8 mouse cellular contexts compared by ENCODE assay signal in genomic region chr4:43982053-43982732, GRCm38 (mm10). TPM values are rescaled to one million over a fixed set of nuclear protein-coding genes. Genes with fewer than 3 reads are reported as not detected.
A peak's percentile ranks its signal among the peaks of the same experiment; 100 is the strongest.
DNase-seq lines count a peak whose midpoint lies in the region; ATAC-seq and TF ChIP-seq lines count a peak whose summit lies in the region.

No protein-coding gene starts in this region.

- peaks cover 5 to 22% of the 10 kb centered on the region in 2 experiments for H3K4me1 ChIP-seq in ES-E14 (ENCODE audit: control insufficient read depth in 2 of 2, insufficient read depth in 2 of 2, low read length in 2 of 2, poor library complexity in 1 of 2)
- H3K4me1 ChIP-seq in forebrain, embryonic 14.5 days (ENCODE audit: control insufficient read depth, insufficient read depth, low read length): peaks cover 15% of the 10 kb centered on the region
- H3K4me1 ChIP-seq in liver, embryonic 16.5 days (ENCODE audit: control insufficient read depth, low read depth, low read length): peaks cover 16% of the 10 kb centered on the region
- peaks cover 22% of the 10 kb centered on the region for H3K4me1 ChIP-seq in neural tube, embryonic 13.5 days (replicated peaks)

- peak overlapping the region; percentile 13; the same call in 1 of the 2 replicates for H3K9ac ChIP-seq in ES-E14 (ENCODE audit: insufficient read depth, low read depth, low read length, poor library complexity, severe bottlenecking)
- H3K9ac ChIP-seq in forebrain, embryonic 14.5 days (ENCODE audit: low read length): peak overlapping the region; percentile 52; the same call in 1 of the 2 replicates
- H3K9ac ChIP-seq in liver, embryonic 16.5 days (ENCODE audit: low read depth, low read length): peak overlapping the region; percentile 70
- peak overlapping the region; percentile 70 for H3K9ac ChIP-seq in neural tube, embryonic 13.5 days

- no peaks in the 10 kb centered on the region for H3K27me3 ChIP-seq in forebrain, embryonic 14.5 days (replicated peaks; ENCODE audit: control insufficient read depth, insufficient read depth, low read length)
- H3K27me3 ChIP-seq in liver, embryonic 16.5 days (ENCODE audit: control insufficient read depth, insufficient read depth, low read depth, low read length): no peaks in the 10 kb centered on the region
- no peaks in the 10 kb centered on the region for H3K27me3 ChIP-seq in neural tube, embryonic 13.5 days

- in situ Hi-C loops in ES-E14 (cut with MboI; ENCODE audit: low sequenced_read_pairs in 2 of 2, unreplicated experiment in 2 of 2): loop anchor here in 1 of 2 experiments (5.0 kb wide), 1 partner anchor 55 kb away; no protein-coding TSS in a partner anchor

- peak; percentile 88 for DNase-seq in ES-E14 (ENCODE audit: low read depth, low spot score)
- DNase-seq in cerebellum, adult 11 months: peak; percentile 79
- peak; percentile 95 for DNase-seq in forebrain, embryonic 14.5 days (ENCODE audit: low spot score)
- DNase-seq in heart, postnatal 14 days: peak; percentile 96 to 98
- DNase-seq in large intestine, adult 2 months (ENCODE audit: low read depth, low spot score): peak; percentile 65
- DNase-seq in telencephalon, adult 2 months (ENCODE audit: low read depth, low spot score): peak; percentile 60

- ATAC-seq in forebrain, embryonic 14.5 days: peak; percentile 95
- ATAC-seq in liver, embryonic 16.5 days (ENCODE audit: low read depth): peak; percentile 90
- ATAC-seq in neural tube, embryonic 13.5 days (ENCODE audit: low read depth): peak; percentile 94

- H3K4me3 ChIP-seq in ES-E14 (ENCODE audit: insufficient read depth in 1 of 2, low read depth in 1 of 2, low read length in 2 of 2, poor library complexity in 1 of 2, severe bottlenecking in 1 of 2): no peak overlapping the region
- H3K4me3 ChIP-seq in forebrain, embryonic 14.5 days (ENCODE audit: low read depth, low read length): peak overlapping the region; percentile 18
- peak overlapping the region; percentile 45 for H3K4me3 ChIP-seq in liver, embryonic 16.5 days (ENCODE audit: low read depth, low read length)
- H3K4me3 ChIP-seq in neural tube, embryonic 13.5 days: peak overlapping the region; percentile 34

- WGBS in forebrain, embryonic 14.5 days: 4% methylated on average over 24 of the region's 24 CpGs
- WGBS in large intestine, adult 2 months: 2% methylated on average over 24 of the region's 24 CpGs
- under 1% methylated on average over 24 of the region's 24 CpGs for WGBS in liver, embryonic 16.5 days (ENCODE audit: insufficient replicate concordance)
- WGBS in neural tube, embryonic 13.5 days: 2% methylated on average over 24 of the region's 24 CpGs

- H3K36me3 ChIP-seq in ES-E14 (ENCODE audit: control insufficient read depth, insufficient read depth, low read length, poor library complexity, severe bottlenecking): no peaks in the 10 kb centered on the region; the same call in 1 of the 2 replicates
- H3K36me3 ChIP-seq in forebrain, embryonic 14.5 days (ENCODE audit: control insufficient read depth, insufficient read depth, low read length): 0 out of 2 replicates have a peak, but pooled peaks cover 2% of the 10 kb centered on the region
- H3K36me3 ChIP-seq in liver, embryonic 16.5 days (ENCODE audit: control insufficient read depth, insufficient read depth): peaks cover 5% of the 10 kb centered on the region; the same call in 1 of the 2 replicates
- H3K36me3 ChIP-seq in neural tube, embryonic 13.5 days: no peaks in the 10 kb centered on the region

- H3K4me2 ChIP-seq in forebrain, embryonic 14.5 days (ENCODE audit: low read length): peak overlapping the region; percentile 52
- peak overlapping the region; percentile 80 for H3K4me2 ChIP-seq in liver, embryonic 16.5 days (ENCODE audit: low read depth, low read length)
- H3K4me2 ChIP-seq in neural tube, embryonic 13.5 days: peak overlapping the region; percentile 68

- no peak overlapping the region for H3K27ac ChIP-seq in ES-E14 (ENCODE audit: insufficient read depth, low read depth, low read length, poor library complexity, severe bottlenecking)
- no peak overlapping the region for H3K27ac ChIP-seq in forebrain, embryonic 14.5 days (ENCODE audit: low read depth, low read length)
- peak overlapping the region; percentile 46 for H3K27ac ChIP-seq in liver, embryonic 16.5 days (ENCODE audit: low read length)
- H3K27ac ChIP-seq in neural tube, embryonic 13.5 days (replicated peaks): 0 out of 2 replicates have a peak overlapping the region, but pooled peaks have one; percentile 15

- no peaks in the 10 kb centered on the region for H3K9me3 ChIP-seq in ES-E14 (ENCODE audit: control insufficient read depth, insufficient read depth, low read depth, low read length)
- no peaks in the 10 kb centered on the region for H3K9me3 ChIP-seq in forebrain, embryonic 14.5 days (replicated peaks; ENCODE audit: control insufficient read depth, low read length)
- no peaks in the 10 kb centered on the region for H3K9me3 ChIP-seq in liver, embryonic 16.5 days (replicated peaks; ENCODE audit: control insufficient read depth, low read length)
- H3K9me3 ChIP-seq in neural tube, embryonic 13.5 days: no peaks in the 10 kb centered on the region

- intact Hi-C loops in heart, postnatal 14 days (cut with DNase I): loop anchor here (1.0 to 5.0 kb wide), 3 partner anchors 35 to 76 kb away; no protein-coding TSS in a partner anchor

TF ChIP-seq in ES-E14, 5 proteins besides CTCF, POLR2A, EP300 and RAD21:
- no peak for TF ChIP-seq ZNF384 (IDR thresholded peaks at IDR 0.05; ENCODE audit: low read depth, low read length)
- TF ChIP-seq ZC3H11A (IDR thresholded peaks at IDR 0.05; ENCODE audit: borderline replicate concordance, low read depth, low read length): peak; percentile 88
- TF ChIP-seq CHD2 (IDR thresholded peaks at IDR 0.05; ENCODE audit: low read depth, low read length): no peak
- no peak for TF ChIP-seq HCFC1 (IDR thresholded peaks at IDR 0.05; ENCODE audit: borderline replicate concordance, insufficient read depth, low read length)
- no peak for TF ChIP-seq MAFK (IDR thresholded peaks at IDR 0.05; ENCODE audit: insufficient read depth, low read depth, low read length)

RNA-seq across cellular contexts. Expression of gene Ccin, which starts 1.1 kb away (rescaled TPM):
- 0.80 and 1.1 TPM in 2 replicates for total RNA-seq in ES-E14 (2012; rRNA removed)
- polyA plus RNA-seq in forebrain, embryonic 14.5 days (2014; fragmentation: Nextera tagmentation; extraction: Ambion mirVana): not detected in 2 replicates
- not detected for total RNA-seq in heart, postnatal 14 days (2021)
- polyA plus RNA-seq in large intestine, adult 2 months (2012; rRNA removed): 0.12 TPM in 1 of 2 replicates, not detected in the other
- polyA plus RNA-seq in liver, embryonic 16.5 days (2015; fragmentation: Nextera tagmentation; extraction: Ambion mirVana): not detected in 2 replicates
- not detected in 2 replicates for polyA plus RNA-seq in neural tube, embryonic 13.5 days (2015; fragmentation: Nextera tagmentation; extraction: Ambion mirVana)

RNA-seq across cellular contexts. Expression of gene Clta, which starts 22.1 kb away (rescaled TPM):
- total RNA-seq in ES-E14 (2012; rRNA removed): 261 and 373 TPM in 2 replicates
- 303 and 306 TPM in 2 replicates for polyA plus RNA-seq in forebrain, embryonic 14.5 days (2014; fragmentation: Nextera tagmentation; extraction: Ambion mirVana)
- 10 to 100 TPM; 83.0 to 91.0 TPM for total RNA-seq in heart, postnatal 14 days (2021)
- polyA plus RNA-seq in large intestine, adult 2 months (2012; rRNA removed): 166 and 172 TPM in 2 replicates
- polyA plus RNA-seq in liver, embryonic 16.5 days (2015; fragmentation: Nextera tagmentation; extraction: Ambion mirVana): 100 and 101 TPM in 2 replicates
- polyA plus RNA-seq in neural tube, embryonic 13.5 days (2015; fragmentation: Nextera tagmentation; extraction: Ambion mirVana): 346 and 355 TPM in 2 replicates

RNA-seq across cellular contexts. Expression of gene Glipr2, which starts 25.0 kb away (rescaled TPM):
- total RNA-seq in ES-E14 (2012; rRNA removed): 52.3 and 93.2 TPM in 2 replicates
- polyA plus RNA-seq in forebrain, embryonic 14.5 days (2014; fragmentation: Nextera tagmentation; extraction: Ambion mirVana): 37.0 and 41.8 TPM in 2 replicates
- 1 to 10 TPM; 5.5 to 8.9 TPM for total RNA-seq in heart, postnatal 14 days (2021)
- polyA plus RNA-seq in large intestine, adult 2 months (2012; rRNA removed): 21.5 and 28.2 TPM in 2 replicates
- polyA plus RNA-seq in liver, embryonic 16.5 days (2015; fragmentation: Nextera tagmentation; extraction: Ambion mirVana): 60.5 and 66.1 TPM in 2 replicates
- polyA plus RNA-seq in neural tube, embryonic 13.5 days (2015; fragmentation: Nextera tagmentation; extraction: Ambion mirVana): 70.9 and 81.6 TPM in 2 replicates

Comparison
In these comparisons a context has a peak if more than half of its experiments do, and no peak if none do; other contexts are left out.
1. H3K27ac ChIP-seq: peak in liver, embryonic 16.5 days (single experiment) and neural tube, embryonic 13.5 days (single experiment); none in ES-E14 (single experiment) and forebrain, embryonic 14.5 days (single experiment).
2. H3K4me3 ChIP-seq: peak in forebrain, embryonic 14.5 days (single experiment), liver, embryonic 16.5 days (single experiment) and neural tube, embryonic 13.5 days (single experiment); none in ES-E14 (0 of 2).
3. H3K9ac ChIP-seq: peak in every context shown above with its lines; median percentile 70 in liver, embryonic 16.5 days; 70 in neural tube, embryonic 13.5 days; 52 in forebrain, embryonic 14.5 days; 13 in ES-E14.
4. Peak in every context shown above with its lines, with median percentiles within 50 percentile points of each other: DNase-seq, ATAC-seq and H3K4me2 ChIP-seq.